Mouse (Mus musculus): Measurements from ENCODE around the gene Slc2a1. TPM values are rescaled to one million over a fixed set of nuclear protein-coding genes. Genes with fewer than 3 reads are reported as not detected.

Gene Slc2a1
- polyA plus RNA-seq, 1 experiment: 49.0 TPM

- no peak overlapping the region for H3ac ChIP-seq (ENCODE audit: control insufficient read depth, insufficient read length, low read depth)
- H3K79me3 ChIP-seq (ENCODE audit: low read depth): peaks cover 42% of the 10 kb centered on the region
- H3K4me3 ChIP-seq (ENCODE audit: insufficient read depth, poor library complexity, severe bottlenecking): no peak overlapping the region
- H3K27me3 ChIP-seq (ENCODE audit: control insufficient read depth, insufficient read depth, insufficient read length): no peaks in the 10 kb centered on the region
- no peak for TF ChIP-seq MYOD1 (IDR thresholded peaks at IDR 0.05; ENCODE audit: control insufficient read depth, insufficient read length, low read depth)
- no peak for TF ChIP-seq CEBPB (IDR thresholded peaks at IDR 0.05; ENCODE audit: low read depth)
- no peak for TF ChIP-seq MAX (IDR thresholded peaks at IDR 0.05)
- no peak for TF ChIP-seq FOSL1 (IDR thresholded peaks at IDR 0.05; ENCODE audit: insufficient read depth, low read length, poor library complexity, severe bottlenecking)
- no peak for TF ChIP-seq CTCF (IDR thresholded peaks at IDR 0.05; ENCODE audit: control insufficient read depth, insufficient read depth, insufficient read length)
- TF ChIP-seq MYOG (IDR thresholded peaks at IDR 0.05; ENCODE audit: control insufficient read depth, extremely low read depth, insufficient read length): no peak
- no peak for TF ChIP-seq USF1 (IDR thresholded peaks at IDR 0.05; ENCODE audit: low read depth)
- H3K36me3 ChIP-seq (ENCODE audit: control insufficient read depth, insufficient read depth): peaks cover 47% of the 10 kb centered on the region
- H3K79me2 ChIP-seq (ENCODE audit: control insufficient read depth, insufficient read depth): peaks cover 86% of the 10 kb centered on the region
Measured at GRCm38 (mm10) chr4:119124771-119125273, 16.3 kb downstream of the Slc2a1 start.

GRCm38 (mm10) chr4:119125577-119126270 is 17.2 kb downstream of the Slc2a1 start:
- H3K4me3 ChIP-seq (ENCODE audit: insufficient read depth, poor library complexity, severe bottlenecking): no peak overlapping the region
- H3K79me3 ChIP-seq (ENCODE audit: low read depth): peaks cover 39% of the 10 kb centered on the region
- H3K27me3 ChIP-seq (ENCODE audit: control insufficient read depth, insufficient read depth, insufficient read length): no peaks in the 10 kb centered on the region
- peaks cover 47% of the 10 kb centered on the region for H3K36me3 ChIP-seq (ENCODE audit: control insufficient read depth, insufficient read depth)
- H3ac ChIP-seq (ENCODE audit: control insufficient read depth, insufficient read length, low read depth): peak overlapping the region; percentile 22
- peaks cover 77% of the 10 kb centered on the region for H3K79me2 ChIP-seq (ENCODE audit: control insufficient read depth, insufficient read depth)
- peak; percentile 96 for TF ChIP-seq CEBPB (IDR thresholded peaks at IDR 0.05; ENCODE audit: low read depth)
- no peak for TF ChIP-seq MYOD1 (IDR thresholded peaks at IDR 0.05; ENCODE audit: control insufficient read depth, insufficient read length, low read depth)
- no peak for TF ChIP-seq USF1 (IDR thresholded peaks at IDR 0.05; ENCODE audit: low read depth)
- TF ChIP-seq MAX (IDR thresholded peaks at IDR 0.05): peak; percentile 28
- no peak for TF ChIP-seq FOSL1 (IDR thresholded peaks at IDR 0.05; ENCODE audit: insufficient read depth, low read length, poor library complexity, severe bottlenecking)

GRCm38 (mm10) chr4:119127229-119127628 is 18.7 kb downstream of the Slc2a1 start:
- no peak overlapping the region for H3K4me3 ChIP-seq (ENCODE audit: insufficient read depth, poor library complexity, severe bottlenecking)
- H3K79me3 ChIP-seq (ENCODE audit: low read depth): peaks cover 36% of the 10 kb centered on the region
- no peak overlapping the region for H3ac ChIP-seq (ENCODE audit: control insufficient read depth, insufficient read length, low read depth)
- peaks cover 68% of the 10 kb centered on the region for H3K79me2 ChIP-seq (ENCODE audit: control insufficient read depth, insufficient read depth)
- no peak for TF ChIP-seq USF1 (IDR thresholded peaks at IDR 0.05; ENCODE audit: low read depth)
- TF ChIP-seq FOSL1 (IDR thresholded peaks at IDR 0.05; ENCODE audit: insufficient read depth, low read length, poor library complexity, severe bottlenecking): no peak
- no peak for TF ChIP-seq MYOD1 (IDR thresholded peaks at IDR 0.05; ENCODE audit: control insufficient read depth, insufficient read length, low read depth)
- no peak for TF ChIP-seq CEBPB (IDR thresholded peaks at IDR 0.05; ENCODE audit: low read depth)
- no peak for TF ChIP-seq MYOG (IDR thresholded peaks at IDR 0.05; ENCODE audit: control insufficient read depth, extremely low read depth, insufficient read length)
- TF ChIP-seq MAX (IDR thresholded peaks at IDR 0.05): no peak
- no peak for TF ChIP-seq CTCF (IDR thresholded peaks at IDR 0.05; ENCODE audit: control insufficient read depth, insufficient read depth, insufficient read length)
- H3K36me3 ChIP-seq (ENCODE audit: control insufficient read depth, insufficient read depth): peaks cover 43% of the 10 kb centered on the region
- H3K27me3 ChIP-seq (ENCODE audit: control insufficient read depth, insufficient read depth, insufficient read length): no peaks in the 10 kb centered on the region

- no peaks in the 10 kb centered on the region for H3K27me3 ChIP-seq (ENCODE audit: control insufficient read depth, insufficient read depth, insufficient read length)
- peaks cover 54% of the 10 kb centered on the region for H3K79me2 ChIP-seq (ENCODE audit: control insufficient read depth, insufficient read depth)
- no peak overlapping the region for H3ac ChIP-seq (ENCODE audit: control insufficient read depth, insufficient read length, low read depth)
- peaks cover 43% of the 10 kb centered on the region for H3K36me3 ChIP-seq (ENCODE audit: control insufficient read depth, insufficient read depth)
- no peak for TF ChIP-seq MAX (IDR thresholded peaks at IDR 0.05)
- TF ChIP-seq FOSL1 (IDR thresholded peaks at IDR 0.05; ENCODE audit: insufficient read depth, low read length, poor library complexity, severe bottlenecking): no peak
- TF ChIP-seq CEBPB (IDR thresholded peaks at IDR 0.05; ENCODE audit: low read depth): no peak
- no peak for TF ChIP-seq MYOG (IDR thresholded peaks at IDR 0.05; ENCODE audit: control insufficient read depth, extremely low read depth, insufficient read length)
- TF ChIP-seq MYOD1 (IDR thresholded peaks at IDR 0.05; ENCODE audit: control insufficient read depth, insufficient read length, low read depth): no peak
- no peak for TF ChIP-seq USF1 (IDR thresholded peaks at IDR 0.05; ENCODE audit: low read depth)
- no peak for TF ChIP-seq CTCF (IDR thresholded peaks at IDR 0.05; ENCODE audit: control insufficient read depth, insufficient read depth, insufficient read length)
- H3K79me3 ChIP-seq (ENCODE audit: low read depth): peaks cover 23% of the 10 kb centered on the region
- H3K4me3 ChIP-seq (ENCODE audit: insufficient read depth, poor library complexity, severe bottlenecking): no peak overlapping the region
Measured at GRCm38 (mm10) chr4:119128547-119128946, 20.0 kb downstream of the Slc2a1 start.

- Histone ChIP-seq H3K36me3 (ENCODE audit: control insufficient read depth, insufficient read depth) (peaks cover 43% of the 10 kb centered on the region), H3K4me3 (ENCODE audit: insufficient read depth, poor library complexity, severe bottlenecking) (no peak overlapping the region), H3K79me2 (ENCODE audit: control insufficient read depth, insufficient read depth) (peaks cover 49% of the 10 kb centered on the region), H3ac (ENCODE audit: control insufficient read depth, insufficient read length, low read depth) (no peak overlapping the region), H3K79me3 (ENCODE audit: low read depth) (peaks cover 18% of the 10 kb centered on the region), H3K27me3 (ENCODE audit: control insufficient read depth, insufficient read depth, insufficient read length) (no peaks in the 10 kb centered on the region)
- TF ChIP-seq CTCF (IDR thresholded peaks at IDR 0.05; ENCODE audit: control insufficient read depth, insufficient read depth, insufficient read length) (no peak), USF1 (IDR thresholded peaks at IDR 0.05; ENCODE audit: low read depth) (no peak), MAX (IDR thresholded peaks at IDR 0.05) (no peak), CEBPB (IDR thresholded peaks at IDR 0.05; ENCODE audit: low read depth) (no peak), MYOD1 (IDR thresholded peaks at IDR 0.05; ENCODE audit: control insufficient read depth, insufficient read length, low read depth) (no peak), FOSL1 (IDR thresholded peaks at IDR 0.05; ENCODE audit: insufficient read depth, low read length, poor library complexity, severe bottlenecking) (no peak), MYOG (IDR thresholded peaks at IDR 0.05; ENCODE audit: control insufficient read depth, extremely low read depth, insufficient read length) (no peak)
Measured at GRCm38 (mm10) chr4:119129096-119129495, 20.6 kb downstream of the Slc2a1 start.

Data from C2C12 (cell line).